Mouse (Mus musculus) ES-Bruce4 (cell line): ENCODE results near the gene Akap5.

Source experiments
- CTCF ChIP-seq: IDR thresholded peaks from one replicate; pipeline ENCODE4 v1.8.1; 2011; ENCODE audit warnings: low read depth, low read length
- POLR2A ChIP-seq: IDR thresholded peaks from one replicate; pipeline ENCODE4 v1.8.1; 2011; ENCODE audit warnings: low read length; ENCODE audit not compliant: insufficient read depth

GRCm38 (mm10) chr12:76287986-76288385 is 36.7 kb upstream of the Akap5 start:
- TF ChIP-seq POLR2A (no peak), CTCF (no peak)
